Mouse (Mus musculus) midbrain, embryonic 16.5 days (tissue): Measurements from ENCODE around the gene Casp12. TPM values are rescaled to one million over a fixed set of nuclear protein-coding genes. Genes with fewer than 3 reads are reported as not detected.
"Not testable (repeated sequence)": the region's sequence is repeated elsewhere in the genome, so short reads cannot be mapped to it uniquely, and the experiment has no call there.

Source experiments
- ATAC-seq: fragments of 200-750 bp; cut with Nextera tagmentation; 2 replicates; pipeline ENCODE4 v1.8.0; 2017; ENCODE audit warnings: moderate TSS enrichment
- H3K27ac ChIP-seq: fragments of 300-500 bp; sonication (generic); 2 replicates; pipeline ENCODE4 v1.5.1; 2014; ENCODE audit warnings: mild to moderate bottlenecking, low read length, mixed read lengths
- H3K27me3 ChIP-seq: fragments of 300-500 bp; sonication (generic); 2 replicates; pipeline ENCODE4 v1.6.1; 2014; ENCODE audit warnings: low read depth, low read length, mixed read lengths; ENCODE audit not compliant: control insufficient read depth, insufficient read depth
- H3K36me3 ChIP-seq: fragments of 300-500 bp; sonication (generic); 2 replicates; pipeline ENCODE4 v1.6.1; 2014; ENCODE audit warnings: mild to moderate bottlenecking, low read length, moderate library complexity, mixed read lengths; ENCODE audit not compliant: control insufficient read depth, insufficient read depth
- H3K4me1 ChIP-seq: fragments of 300-500 bp; sonication (generic); 2 replicates; pipeline ENCODE4 v1.6.1; 2014; ENCODE audit warnings: mild to moderate bottlenecking, low read length, mixed read lengths; ENCODE audit not compliant: control insufficient read depth, insufficient read depth
- H3K4me2 ChIP-seq: fragments of 300-500 bp; sonication (generic); 2 replicates; pipeline ENCODE4 v1.6.1; 2014; ENCODE audit warnings: mild to moderate bottlenecking, low read length, mixed read lengths
- H3K4me3 ChIP-seq: fragments of 300-500 bp; sonication (generic); 2 replicates; pipeline ENCODE4 v1.5.1; 2014; ENCODE audit warnings: low read depth, mild to moderate bottlenecking, low read length, moderate library complexity, mixed read lengths
- H3K9ac ChIP-seq: fragments of 300-500 bp; sonication (generic); 2 replicates; pipeline ENCODE4 v1.6.1; 2014; ENCODE audit warnings: low read depth, low read length, mixed read lengths
- H3K9me3 ChIP-seq: fragments of 300-500 bp; sonication (generic); replicated peaks from 2 replicates; pipeline ENCODE4 v1.6.1; 2014; ENCODE audit warnings: mild to moderate bottlenecking, low read length, mixed read lengths; ENCODE audit not compliant: control insufficient read depth, poor library complexity, severe bottlenecking
- WGBS: fragments of 180-500 bp; shearing (Covaris S2); extraction: QIAGEN DNeasy Blood & Tissue Kit; methylation state at CpG from one replicate; pipeline ENCODE4 v1.1.7; 2014; 5-methylcytosine and 5-hydroxymethylcytosine counted together
- polyA plus RNA-seq: library from polyadenylated mRNA; unstranded; fragments of >200 nt; fragmentation: Nextera tagmentation; extraction: Ambion mirVana; gene quantifications from 2 replicates; pipeline ENCODE4 v1.2.1, GENCODE M21; 2015

Casp12 gene
- polyA plus RNA-seq, 1 experiment from 2014 or later: 0.78 TPM

- Histone ChIP-seq H3K4me2 (no peak overlapping the region), H3K4me1 (no peaks in the 10 kb centered on the region), H3K9me3 (no peaks in the 10 kb centered on the region), H3K36me3 (no peaks in the 10 kb centered on the region), H3K27ac (no peak overlapping the region), H3K27me3 (no peaks in the 10 kb centered on the region), H3K4me3 (no peak overlapping the region), H3K9ac (no peak overlapping the region)
- no peak for ATAC-seq
- WGBS: 100% methylated on average over 1 of the region's 1 CpGs
These were observed 11.8 kb upstream of the Casp12 start for GRCm38 (mm10) chr9:5333422-5333821.

DNA sequence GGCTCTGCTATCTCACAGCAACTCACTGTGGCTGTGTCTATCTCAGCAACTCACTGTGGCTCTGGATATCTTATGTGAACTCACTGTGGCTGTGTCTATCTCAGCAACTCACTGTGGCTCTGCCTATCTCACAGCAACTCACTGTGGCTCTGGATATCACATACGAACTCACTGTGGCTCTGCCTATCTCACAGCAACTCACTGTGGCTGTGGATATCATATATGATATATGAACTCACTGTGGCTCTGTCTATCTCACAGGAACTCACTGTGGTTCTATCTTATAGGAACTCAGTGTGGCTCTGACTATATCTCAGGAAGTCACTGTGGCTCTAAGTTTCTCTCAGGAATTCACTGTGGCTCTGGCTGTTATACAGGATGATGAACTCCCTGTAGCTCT, 2.1 kb upstream of the Casp12 start:
- no peak overlapping the region for H3K27ac ChIP-seq
- H3K4me2 ChIP-seq: no peak overlapping the region
- no peak for ATAC-seq
- H3K36me3 ChIP-seq: no peaks in the 10 kb centered on the region
- WGBS: 84% methylated on average over 1 of the region's 1 CpGs
- H3K4me3 ChIP-seq: no peak overlapping the region
- H3K27me3 ChIP-seq: no peaks in the 10 kb centered on the region
- H3K4me1 ChIP-seq: no peaks in the 10 kb centered on the region
- H3K9ac ChIP-seq: no peak overlapping the region
- H3K9me3 ChIP-seq: no peaks in the 10 kb centered on the region

GRCm38 (mm10) chr9:5344090-5344489, 1.1 kb upstream of the Casp12 start:
- H3K27me3 ChIP-seq: no peaks in the 10 kb centered on the region
- H3K4me1 ChIP-seq: no peaks in the 10 kb centered on the region
- 93% methylated on average over 4 of the region's 4 CpGs for WGBS

DNA sequence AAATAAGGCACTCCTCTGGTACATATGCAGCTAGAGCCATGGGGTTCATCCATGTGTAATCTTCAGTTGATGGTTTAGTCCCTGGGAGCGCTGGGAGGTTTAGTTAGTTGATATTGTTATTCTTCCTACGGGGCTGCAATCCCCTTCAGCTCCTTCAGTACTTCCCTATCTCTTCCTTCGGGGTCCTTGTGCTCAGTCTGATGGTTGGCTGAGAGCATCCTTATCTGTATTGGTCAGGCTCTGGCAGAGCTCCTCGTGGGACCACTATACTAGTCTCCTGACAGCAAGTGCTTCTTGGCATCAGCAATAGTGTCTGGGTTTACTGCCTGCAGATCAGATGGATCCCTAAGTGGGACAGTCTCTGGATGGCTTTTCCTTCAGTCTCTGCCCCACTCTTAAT, 2.2 kb downstream of the Casp12 start:
- no peak overlapping the region for H3K9ac ChIP-seq
- H3K4me1 ChIP-seq: no peaks in the 10 kb centered on the region
- no peaks in the 10 kb centered on the region for H3K27me3 ChIP-seq
- no peak overlapping the region for H3K27ac ChIP-seq
- H3K4me3 ChIP-seq: no peak overlapping the region
- H3K4me2 ChIP-seq: no peak overlapping the region
- no peak for ATAC-seq
- no peaks in the 10 kb centered on the region for H3K36me3 ChIP-seq
- 88% methylated on average over 4 of the region's 4 CpGs for WGBS
- no peaks in the 10 kb centered on the region for H3K9me3 ChIP-seq

More at GRCm38 (mm10) chr9:5344090-5344489, 1.1 kb upstream of the Casp12 start:
- H3K4me3 ChIP-seq: no peak overlapping the region
- no peak overlapping the region for H3K9ac ChIP-seq
- no peak overlapping the region for H3K27ac ChIP-seq
- ATAC-seq: no peak
- no peaks in the 10 kb centered on the region for H3K9me3 ChIP-seq
- H3K36me3 ChIP-seq: no peaks in the 10 kb centered on the region
- no peak overlapping the region for H3K4me2 ChIP-seq

DNA sequence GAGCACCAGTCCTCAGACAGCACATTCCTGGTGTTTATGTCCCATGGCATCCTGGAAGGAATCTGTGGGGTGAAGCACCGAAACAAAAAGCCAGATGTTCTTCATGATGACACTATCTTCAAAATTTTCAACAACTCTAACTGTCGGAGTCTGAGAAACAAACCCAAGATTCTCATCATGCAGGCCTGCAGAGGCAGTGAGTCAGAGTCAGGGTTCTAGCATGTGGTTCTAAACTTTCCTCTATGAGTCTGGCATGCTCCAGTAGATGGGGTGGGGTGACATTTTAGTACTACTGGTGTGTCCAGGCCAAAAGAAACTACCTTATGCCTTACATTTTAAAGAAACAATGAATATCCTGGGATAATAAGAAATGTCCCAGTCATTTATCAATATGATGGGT, 8.4 kb downstream of the Casp12 start:
- Histone ChIP-seq H3K4me2 (no peak overlapping the region), H3K9me3 (no peaks in the 10 kb centered on the region), H3K36me3 (no peaks in the 10 kb centered on the region), H3K4me3 (no peak overlapping the region), H3K27ac (no peak overlapping the region), H3K27me3 (no peaks in the 10 kb centered on the region), H3K9ac (no peak overlapping the region), H3K4me1 (no peaks in the 10 kb centered on the region)
- no peak for ATAC-seq
- WGBS: 90% methylated on average over 2 of the region's 2 CpGs

GRCm38 (mm10) chr9:5356801-5357200, 11.6 kb downstream of the Casp12 start:
- Histone ChIP-seq H3K4me1 (no peaks in the 10 kb centered on the region), H3K9me3 (no peaks in the 10 kb centered on the region), H3K36me3 (no peaks in the 10 kb centered on the region), H3K4me2 (no peak overlapping the region), H3K4me3 (no peak overlapping the region), H3K27me3 (no peaks in the 10 kb centered on the region), H3K27ac (no peak overlapping the region), H3K9ac (no peak overlapping the region)
- ATAC-seq: no peak

GRCm38 (mm10) chr9:5393561-5393960, 48.3 kb downstream of the Casp12 start:
- H3K9me3 ChIP-seq: no peaks in the 10 kb centered on the region
- no peak overlapping the region for H3K9ac ChIP-seq
- no peaks in the 10 kb centered on the region for H3K27me3 ChIP-seq
- no peak overlapping the region for H3K4me2 ChIP-seq
- no peak overlapping the region for H3K27ac ChIP-seq
- H3K4me3 ChIP-seq: no peak overlapping the region
- no peaks in the 10 kb centered on the region for H3K36me3 ChIP-seq
- no peak for ATAC-seq
- H3K4me1 ChIP-seq: no peaks in the 10 kb centered on the region

GRCm38 (mm10) chr9:5395861-5396260, 50.6 kb downstream of the Casp12 start:
- not testable (repeated sequence) for H3K27me3 ChIP-seq, ATAC-seq, H3K4me2 ChIP-seq, H3K27ac ChIP-seq, H3K36me3 ChIP-seq, H3K9me3 ChIP-seq, H3K9ac ChIP-seq, H3K4me3 ChIP-seq, H3K4me1 ChIP-seq
- 93% methylated on average over 5 of the region's 5 CpGs for WGBS

GRCm38 (mm10) chr9:5410988-5411568, 65.8 kb downstream of the Casp12 start:
- Histone ChIP-seq H3K9ac (no peak overlapping the region), H3K4me3 (no peak overlapping the region), H3K27me3 (no peaks in the 10 kb centered on the region), H3K36me3 (no peaks in the 10 kb centered on the region), H3K4me1 (peaks cover 2% of the 10 kb centered on the region; the same call in 1 of the 2 replicates), H3K27ac (no peak overlapping the region), H3K4me2 (no peak overlapping the region), H3K9me3 (no peaks in the 10 kb centered on the region)
- 87% methylated on average over 1 of the region's 1 CpGs for WGBS
- no peak for ATAC-seq
